Mouse (Mus musculus): ENCODE results near the gene Sostdc1. TPM values are rescaled to one million over a fixed set of nuclear protein-coding genes. Genes with fewer than 3 reads are reported as not detected.

The Sostdc1 gene
- total RNA-seq (2015; ENCODE audit: low replicate concordance): not detected in 2 replicates
- total RNA-seq (2017; ENCODE audit: low replicate concordance): not detected in 2 replicates

DNA sequence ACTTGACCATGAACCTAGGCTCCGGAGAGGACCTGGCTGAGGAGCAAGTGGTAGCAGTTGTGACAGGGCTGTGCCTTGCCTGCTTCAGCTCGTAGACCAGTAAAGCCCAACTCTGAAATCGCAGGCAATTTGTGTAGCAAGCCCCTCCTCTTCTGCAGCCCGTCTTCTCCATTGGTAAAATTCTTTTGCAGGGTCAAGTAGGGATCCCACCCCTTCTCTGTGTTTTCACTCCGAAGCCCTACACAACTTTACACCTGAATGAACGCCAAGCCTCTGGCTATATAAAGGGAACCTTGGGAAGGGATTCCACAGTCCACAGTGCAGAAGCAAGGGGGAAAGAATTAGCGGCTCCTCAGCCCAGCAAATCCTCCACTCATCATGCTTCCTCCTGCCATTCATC lies at the start of gene Sostdc1:
Sostdc1 (plus strand) TSS at position 224 of the 400 bp plus-strand sequence.
- ATAC-seq (replicated peaks; ENCODE audit: low FRiP score, poor library complexity, severe bottlenecking): no peak

DNA sequence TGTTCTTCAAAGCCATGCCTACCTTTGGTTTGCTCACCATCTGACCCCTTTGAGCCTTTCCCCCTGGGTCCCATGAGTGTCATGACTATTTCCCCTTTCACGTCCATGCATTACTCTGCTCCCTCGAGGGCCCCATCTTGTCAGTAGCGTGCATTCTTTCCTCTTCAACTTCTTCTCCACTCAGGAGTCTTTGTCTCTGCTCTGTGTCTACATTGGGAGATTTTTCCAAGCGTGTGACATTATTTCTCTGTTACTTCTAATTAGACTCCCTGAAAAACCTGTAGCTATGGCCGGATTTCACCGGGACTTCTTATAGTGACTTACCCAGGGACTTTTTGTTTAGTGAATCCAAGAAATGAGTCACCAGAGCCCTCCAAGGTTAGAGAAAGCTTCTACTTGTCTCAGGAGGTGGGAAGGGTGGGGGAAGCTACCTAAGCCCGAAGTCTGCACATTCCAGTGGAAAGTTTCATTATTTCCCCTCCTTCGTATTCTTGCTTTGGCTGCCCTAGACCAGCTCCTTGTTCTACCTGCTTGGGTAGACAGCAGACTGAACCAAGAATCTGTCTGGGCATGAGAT lies 46.2 kb upstream of the Sostdc1 start:
- ATAC-seq (replicated peaks; ENCODE audit: low FRiP score, poor library complexity, severe bottlenecking): no peak

DNA sequence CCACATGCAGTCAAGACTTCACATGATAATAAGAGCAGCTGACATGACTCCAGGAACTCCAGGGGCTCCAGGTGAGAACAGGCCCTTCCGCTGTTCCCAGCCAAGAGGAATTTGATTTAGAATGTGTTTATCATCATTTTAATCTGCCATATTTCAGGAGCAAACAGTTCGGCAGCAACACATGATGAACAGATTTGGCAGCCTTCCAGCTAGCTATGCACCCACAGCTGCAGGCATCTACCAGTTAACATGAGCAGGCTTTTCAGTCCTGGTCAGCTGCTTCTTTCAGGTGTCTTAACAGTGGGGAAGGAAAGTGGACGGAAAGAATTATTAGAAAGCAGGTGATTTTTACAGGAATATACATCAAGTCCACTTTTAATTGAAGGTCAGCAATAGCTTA lies 39.1 kb upstream of the Sostdc1 start:
- ATAC-seq (replicated peaks; ENCODE audit: low FRiP score, poor library complexity, severe bottlenecking): no peak

DNA sequence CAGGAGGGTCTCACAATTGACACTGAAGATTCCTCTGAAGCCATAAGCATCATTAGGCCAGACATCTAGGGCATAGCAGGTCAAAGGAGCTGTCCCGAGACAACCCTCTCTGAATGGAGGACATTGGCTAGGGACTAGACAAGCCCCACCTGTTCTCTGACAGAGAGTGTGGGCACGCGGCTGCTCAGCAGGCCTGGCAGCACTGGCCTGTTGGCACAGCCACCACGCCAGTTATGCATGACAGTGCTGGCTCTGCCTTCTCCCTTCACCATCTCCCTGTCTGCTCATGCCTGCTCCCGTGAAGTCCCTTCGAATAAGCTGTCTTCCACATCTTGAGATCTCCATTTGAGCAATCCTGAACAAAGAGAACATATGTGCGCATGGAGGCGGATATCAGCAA lies 24.3 kb upstream of the Sostdc1 start:
- ATAC-seq (replicated peaks; ENCODE audit: low FRiP score, poor library complexity, severe bottlenecking): no peak

DNA sequence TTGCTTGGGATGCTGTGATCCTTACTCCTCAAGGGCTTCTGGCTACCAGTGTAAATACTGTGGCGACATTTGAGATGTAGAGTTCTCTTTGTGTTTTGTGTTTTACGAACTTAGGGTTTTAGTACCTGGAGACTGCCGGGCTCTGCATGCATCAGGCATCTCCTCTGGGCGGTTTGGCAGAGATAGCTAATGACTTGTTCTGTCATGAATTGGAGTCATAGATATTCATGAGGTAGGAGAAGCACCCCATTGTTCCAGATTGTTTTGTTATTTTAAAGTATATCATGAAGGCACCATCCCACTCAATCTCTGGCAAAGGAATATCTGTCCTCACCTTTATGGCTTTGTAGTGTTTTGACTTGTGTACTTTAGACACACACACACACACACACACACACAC lies 23.5 kb upstream of the Sostdc1 start:
- no peak for ATAC-seq (replicated peaks; ENCODE audit: low FRiP score, poor library complexity, severe bottlenecking)

DNA sequence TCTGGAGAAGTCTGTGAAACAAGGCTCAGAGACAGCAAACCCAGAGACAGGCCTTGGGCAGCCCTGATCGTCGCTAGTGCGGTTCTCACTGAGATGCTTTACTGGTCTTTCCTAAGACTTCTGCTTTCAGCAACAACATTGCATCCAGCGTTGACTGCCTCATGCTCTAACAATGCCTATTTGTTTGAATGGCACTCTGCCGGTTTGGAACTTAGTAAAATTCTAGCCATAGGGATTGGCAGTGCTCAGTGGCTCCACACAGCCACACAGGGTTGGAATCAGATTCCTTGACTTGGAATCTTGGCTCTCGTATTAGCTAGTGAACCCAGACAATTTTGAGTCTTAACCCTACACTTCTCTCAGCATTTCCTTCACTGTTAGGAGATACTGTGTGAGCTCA lies 22.6 kb upstream of the Sostdc1 start:
- ATAC-seq (replicated peaks; ENCODE audit: low FRiP score, poor library complexity, severe bottlenecking): no peak

DNA sequence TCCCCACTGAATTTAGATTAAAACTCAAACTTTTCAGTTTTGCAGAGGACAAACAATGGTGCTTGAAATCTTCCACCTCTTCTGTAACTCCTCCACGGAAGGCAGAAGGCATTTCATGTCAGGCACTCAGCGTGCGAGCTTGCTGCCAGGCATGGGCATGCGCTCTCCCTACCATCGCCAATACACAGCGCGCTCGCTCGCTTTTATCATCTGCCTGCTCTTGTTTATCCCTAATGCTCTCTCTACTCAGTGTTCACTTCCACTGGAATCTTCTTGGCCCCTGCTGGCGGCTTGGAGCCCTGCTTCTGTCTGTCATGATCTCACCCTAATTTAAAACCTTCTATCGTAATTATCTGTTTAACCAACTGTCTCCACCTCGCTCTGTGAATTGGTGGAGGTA lies 11.6 kb upstream of the Sostdc1 start:
- no peak for ATAC-seq (replicated peaks; ENCODE audit: low FRiP score, poor library complexity, severe bottlenecking)

DNA sequence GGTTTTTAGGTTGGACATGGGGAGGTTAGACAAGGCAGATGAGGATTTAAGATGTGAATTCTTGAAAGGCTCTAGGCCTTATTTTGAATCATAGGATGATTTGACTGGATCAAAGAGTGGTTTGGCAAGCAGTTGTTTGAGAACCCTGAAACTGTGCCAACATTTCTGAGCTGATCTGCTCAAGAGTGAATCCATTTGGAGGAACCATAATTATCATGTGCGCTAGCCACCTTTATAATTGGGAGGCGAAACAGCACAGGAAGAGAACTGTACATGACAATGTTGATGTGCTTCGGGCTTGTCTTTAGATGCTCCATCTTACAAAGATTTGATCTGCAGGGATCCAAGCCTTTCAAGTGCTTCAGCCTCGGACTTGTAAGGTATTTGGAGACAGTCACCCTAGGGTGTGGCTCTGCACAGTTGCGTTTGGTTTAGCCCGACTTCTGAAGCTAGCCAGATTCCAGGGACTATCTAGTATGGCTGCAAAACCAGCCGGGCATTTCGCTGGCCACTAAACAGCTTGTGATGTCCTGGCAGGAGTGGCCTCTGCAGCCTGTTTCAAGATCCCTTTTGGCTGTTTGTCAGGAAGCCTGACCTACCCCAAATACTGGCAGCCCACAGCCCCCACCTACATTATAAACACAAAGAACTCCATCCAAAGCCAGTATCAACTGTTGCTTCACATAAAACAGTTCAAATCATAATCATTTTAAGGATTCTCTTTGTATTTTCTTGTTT lies 10.9 kb upstream of the Sostdc1 start:
- ATAC-seq (replicated peaks; ENCODE audit: low FRiP score, poor library complexity, severe bottlenecking): no peak

DNA sequence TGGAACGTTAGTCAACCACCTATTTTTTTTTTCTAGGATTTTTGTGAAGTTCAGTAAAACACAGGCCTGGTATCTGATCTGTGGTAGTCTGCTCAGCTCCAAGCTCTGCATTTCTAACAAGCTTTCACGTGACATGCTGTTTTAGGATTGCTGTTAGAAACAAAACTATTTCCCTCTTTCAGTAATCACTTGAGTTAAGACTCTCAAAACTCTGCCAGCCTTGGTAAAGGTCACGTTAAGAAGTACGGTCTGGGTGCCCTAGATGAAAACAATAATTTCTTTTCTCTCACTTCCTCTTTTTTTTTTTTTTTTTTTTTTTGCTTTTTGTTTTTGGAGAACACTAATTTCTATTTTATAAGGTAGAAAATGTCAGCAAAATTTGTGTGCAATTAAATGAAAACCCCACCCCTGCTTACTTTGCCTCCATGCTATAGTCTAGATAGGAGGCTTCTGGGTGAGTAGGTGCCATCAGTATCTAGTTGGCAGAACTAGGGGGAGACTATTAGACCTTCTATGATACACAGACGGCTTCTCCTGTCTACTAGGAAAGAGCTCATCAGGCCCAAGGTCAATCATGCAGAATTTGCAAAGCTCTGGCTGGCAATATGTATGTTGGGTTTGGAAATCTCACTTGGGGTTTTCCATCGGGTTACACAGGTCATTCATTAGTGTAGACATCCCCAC lies 5.1 kb upstream of the Sostdc1 start:
- ATAC-seq (replicated peaks; ENCODE audit: low FRiP score, poor library complexity, severe bottlenecking): no peak

DNA sequence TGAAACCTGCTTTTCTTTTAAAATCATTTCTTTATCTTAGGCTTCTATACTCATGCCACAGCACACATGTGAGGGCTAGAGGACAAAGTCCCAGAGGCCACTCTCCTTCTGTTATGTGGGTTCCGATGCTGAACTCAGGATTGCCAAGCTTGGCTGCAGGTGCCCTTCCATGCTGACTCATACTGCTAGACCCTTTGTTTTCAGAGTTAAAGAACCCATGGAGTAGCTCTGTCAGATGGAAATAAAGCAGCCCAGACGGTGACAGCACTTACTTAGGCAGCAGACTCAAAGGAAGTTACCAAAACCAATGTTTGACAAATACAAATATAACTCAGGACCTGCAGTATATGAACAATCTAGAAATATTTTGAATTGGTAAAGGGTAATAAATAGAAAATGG lies 924 bp upstream of the Sostdc1 start:
- ATAC-seq (replicated peaks; ENCODE audit: low FRiP score, poor library complexity, severe bottlenecking): no peak

DNA sequence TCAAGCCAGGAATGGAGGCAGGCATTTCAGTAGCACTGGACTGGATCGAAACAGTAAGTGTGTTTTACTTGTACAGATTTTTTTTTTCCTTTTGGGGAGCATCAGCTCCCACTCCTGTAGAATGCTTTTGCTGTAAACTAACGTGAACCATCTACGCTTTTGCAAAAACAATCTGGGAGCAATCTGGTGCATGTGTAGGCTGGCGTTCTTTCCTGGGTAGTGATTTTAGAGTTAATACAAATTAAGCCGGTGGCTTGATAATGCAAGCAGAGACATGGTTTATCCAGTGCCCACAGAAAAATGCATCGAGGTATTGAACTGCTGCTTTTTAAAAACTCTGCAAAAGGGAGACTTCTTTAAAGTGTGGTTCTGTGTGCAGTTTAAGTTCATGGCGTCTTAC lies 507 bp downstream of the Sostdc1 start:
- ATAC-seq (replicated peaks; ENCODE audit: low FRiP score, poor library complexity, severe bottlenecking): no peak

DNA sequence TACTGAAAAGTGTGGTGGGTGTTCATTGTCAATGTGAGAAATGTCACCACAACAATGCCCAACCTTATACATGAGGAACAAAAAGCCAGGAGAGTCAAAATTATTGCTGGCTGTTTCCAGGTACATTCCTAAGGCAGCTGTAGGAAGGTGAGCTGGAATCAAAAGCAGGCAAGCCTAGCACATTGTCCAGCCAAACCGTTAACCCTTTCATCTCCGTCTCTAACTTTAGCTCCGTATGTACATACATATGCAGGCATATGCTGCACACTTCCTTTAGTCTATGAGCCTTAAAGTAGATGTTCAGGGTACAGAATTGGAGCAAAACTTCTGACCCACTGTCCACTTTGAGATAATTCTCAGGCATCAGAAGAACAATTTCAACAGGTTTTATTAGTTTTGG lies 1.6 kb downstream of the Sostdc1 start:
- ATAC-seq (replicated peaks; ENCODE audit: low FRiP score, poor library complexity, severe bottlenecking): no peak

DNA sequence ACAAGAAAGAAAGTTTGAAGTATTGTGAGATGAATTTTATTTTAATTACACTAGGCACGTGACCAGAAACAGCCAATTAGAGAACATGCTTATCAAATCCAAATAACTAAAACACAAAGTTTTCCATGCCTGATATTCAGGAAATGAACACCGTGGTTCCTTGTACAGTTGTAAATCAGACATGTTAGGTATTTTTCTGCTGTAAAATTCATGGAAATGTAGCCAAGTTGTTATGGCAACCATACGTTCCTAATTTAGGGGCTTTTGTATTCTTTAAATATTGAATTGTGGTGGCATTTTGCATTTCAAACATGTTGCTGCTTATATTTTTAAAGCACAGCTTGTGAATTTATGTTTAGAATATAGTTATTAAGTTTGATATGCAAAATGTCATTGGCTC lies 2.1 kb downstream of the Sostdc1 start:
- ATAC-seq (replicated peaks; ENCODE audit: low FRiP score, poor library complexity, severe bottlenecking): no peak

DNA sequence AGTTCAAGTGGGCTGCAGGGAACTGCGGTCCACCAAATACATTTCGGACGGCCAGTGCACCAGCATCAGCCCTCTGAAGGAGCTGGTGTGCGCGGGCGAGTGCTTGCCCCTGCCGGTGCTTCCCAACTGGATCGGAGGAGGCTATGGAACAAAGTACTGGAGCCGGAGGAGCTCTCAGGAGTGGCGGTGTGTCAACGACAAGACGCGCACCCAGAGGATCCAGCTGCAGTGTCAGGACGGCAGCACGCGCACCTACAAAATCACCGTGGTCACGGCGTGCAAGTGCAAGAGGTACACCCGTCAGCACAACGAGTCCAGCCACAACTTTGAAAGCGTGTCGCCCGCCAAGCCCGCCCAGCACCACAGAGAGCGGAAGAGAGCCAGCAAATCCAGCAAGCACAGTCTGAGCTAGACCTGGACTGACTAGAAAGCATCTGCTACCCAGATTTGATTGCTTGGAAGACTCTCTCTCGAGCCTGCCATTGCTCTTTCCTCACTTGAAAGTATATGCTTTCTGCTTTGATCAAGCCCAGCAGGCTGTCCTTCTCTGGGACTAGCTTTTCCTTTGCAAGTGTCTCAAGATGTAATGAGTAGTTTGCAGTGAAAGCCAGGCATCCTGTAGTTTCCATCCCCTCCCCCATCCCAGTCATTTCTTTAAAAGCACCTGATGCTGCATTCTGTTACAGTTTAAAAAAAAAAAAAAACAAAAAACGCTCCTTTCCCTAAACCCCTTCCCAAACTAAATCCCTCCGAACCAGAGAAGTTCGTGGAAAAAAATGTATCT lies 3.3 kb downstream of the Sostdc1 start:
- ATAC-seq (replicated peaks; ENCODE audit: low FRiP score, poor library complexity, severe bottlenecking): no peak

DNA sequence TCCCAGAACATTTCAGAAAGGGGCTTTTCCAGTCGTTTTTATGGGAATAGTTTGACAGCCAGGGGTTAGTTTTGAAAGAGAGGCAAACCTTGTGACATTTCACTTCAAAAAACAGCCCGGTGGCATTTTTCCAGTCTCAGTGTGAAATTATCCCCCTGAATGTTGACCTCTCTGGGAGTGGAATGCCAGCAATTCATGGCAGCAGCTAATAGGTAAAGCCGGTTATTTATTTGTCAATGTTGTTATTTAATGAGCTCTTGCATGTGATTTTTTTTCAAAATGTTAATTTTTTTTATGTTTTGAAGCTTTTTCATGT lies 3.8 kb downstream of the Sostdc1 start:
- ATAC-seq (replicated peaks; ENCODE audit: low FRiP score, poor library complexity, severe bottlenecking): no peak

DNA sequence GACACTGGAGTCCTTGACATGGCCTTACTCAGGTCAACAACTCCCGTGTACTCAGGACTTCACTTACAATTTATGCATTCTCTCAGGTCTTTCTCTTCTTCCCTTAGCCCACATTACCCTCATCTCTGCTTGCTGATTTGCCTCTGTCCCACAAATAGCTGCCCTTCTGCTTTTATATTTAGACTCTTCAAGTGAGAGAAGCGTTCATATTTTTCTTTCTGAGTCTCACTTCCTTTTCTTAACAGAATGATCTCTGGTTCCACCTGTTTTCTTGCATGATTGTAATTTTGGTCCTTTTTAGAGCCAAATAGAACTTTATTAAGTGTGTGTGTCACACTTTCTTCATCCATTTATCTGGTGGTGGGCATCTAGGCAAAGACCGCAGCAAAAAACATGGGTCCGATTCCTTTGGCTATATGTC lies 12.2 kb downstream of the Sostdc1 start:
- no peak for ATAC-seq (replicated peaks; ENCODE audit: low FRiP score, poor library complexity, severe bottlenecking)

DNA sequence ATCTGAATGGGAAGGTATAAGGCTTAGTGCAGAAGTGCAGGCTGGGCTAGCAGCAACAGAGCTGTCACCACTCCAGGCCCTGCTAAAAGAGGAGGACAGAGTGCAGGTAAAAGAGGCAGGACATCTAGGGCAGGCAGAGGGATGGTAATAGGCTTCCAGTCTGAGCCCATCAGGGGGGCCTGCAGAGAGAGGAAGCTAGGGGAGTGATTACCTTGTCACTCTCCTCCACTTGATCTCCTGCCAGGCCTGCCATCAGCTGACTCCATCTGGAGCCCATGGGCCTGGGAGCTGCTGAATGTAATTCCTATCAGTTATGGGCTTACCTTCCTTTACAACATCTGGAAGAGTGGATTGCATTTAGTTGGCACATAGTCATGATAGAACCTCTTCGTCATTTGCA lies 18.7 kb downstream of the Sostdc1 start:
- no peak for ATAC-seq (replicated peaks; ENCODE audit: low FRiP score, poor library complexity, severe bottlenecking)

DNA sequence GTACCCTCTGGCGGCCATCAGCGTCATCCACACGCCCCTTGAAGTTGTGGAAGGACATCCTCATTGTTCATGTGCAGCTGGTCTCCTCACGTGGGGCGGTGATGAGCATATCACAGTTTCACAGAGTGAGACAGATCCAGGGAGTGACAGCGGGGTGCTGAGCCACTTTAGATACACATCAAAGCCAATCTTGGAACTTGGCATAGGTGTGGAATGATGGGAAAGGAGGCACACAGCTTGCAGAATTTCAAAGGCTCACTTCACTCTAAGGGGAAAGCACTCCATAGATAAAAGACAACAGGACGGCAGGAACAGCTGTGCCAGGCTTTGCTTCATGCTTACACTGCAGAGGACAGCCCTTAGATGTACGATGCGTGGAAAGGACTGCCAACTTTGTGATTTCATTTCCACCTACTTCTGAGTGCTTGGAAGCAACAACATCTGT lies 19.9 kb downstream of the Sostdc1 start:
- ATAC-seq (replicated peaks; ENCODE audit: low FRiP score, poor library complexity, severe bottlenecking): no peak

DNA sequence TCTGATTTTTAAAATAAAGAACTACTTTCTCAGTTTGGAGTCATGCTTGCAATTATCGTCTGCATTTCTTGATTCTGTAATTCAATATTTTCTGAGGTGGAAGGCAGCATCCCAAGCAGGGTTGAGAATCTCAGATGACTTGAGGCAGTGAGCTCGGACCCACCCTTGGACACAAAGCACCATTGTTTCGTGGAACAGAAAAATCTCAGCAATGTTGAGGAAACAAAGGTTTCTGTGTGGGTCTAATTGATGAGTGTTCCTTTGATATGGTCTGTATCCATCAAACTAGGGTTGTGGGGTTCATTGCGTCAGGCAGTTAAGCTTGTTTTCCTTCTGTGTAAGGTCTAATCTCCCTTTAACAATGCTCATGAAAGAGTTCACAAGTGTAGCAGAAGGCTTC lies 30.2 kb downstream of the Sostdc1 start:
- no peak for ATAC-seq (replicated peaks; ENCODE audit: low FRiP score, poor library complexity, severe bottlenecking)

DNA sequence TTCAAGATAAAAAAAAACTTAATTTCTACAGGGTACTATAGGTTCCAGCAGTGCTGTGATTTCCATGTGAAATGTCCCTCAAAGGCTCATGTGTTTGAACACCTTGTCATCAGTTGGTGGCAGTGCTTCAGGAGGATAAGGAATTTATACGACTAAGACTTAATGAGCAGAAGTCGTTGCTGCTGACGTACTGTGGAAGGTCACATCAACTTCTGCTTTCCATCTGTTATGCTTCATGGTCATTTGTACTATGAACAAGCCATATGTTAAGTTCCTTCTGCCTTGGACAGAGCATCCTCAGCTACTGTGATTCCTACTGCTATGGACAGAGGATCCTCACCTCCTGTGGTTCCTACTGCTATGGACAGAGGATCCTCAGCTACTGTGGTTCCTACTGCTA lies 46.1 kb downstream of the Sostdc1 start:
- ATAC-seq (replicated peaks; ENCODE audit: low FRiP score, poor library complexity, severe bottlenecking): no peak

DNA sequence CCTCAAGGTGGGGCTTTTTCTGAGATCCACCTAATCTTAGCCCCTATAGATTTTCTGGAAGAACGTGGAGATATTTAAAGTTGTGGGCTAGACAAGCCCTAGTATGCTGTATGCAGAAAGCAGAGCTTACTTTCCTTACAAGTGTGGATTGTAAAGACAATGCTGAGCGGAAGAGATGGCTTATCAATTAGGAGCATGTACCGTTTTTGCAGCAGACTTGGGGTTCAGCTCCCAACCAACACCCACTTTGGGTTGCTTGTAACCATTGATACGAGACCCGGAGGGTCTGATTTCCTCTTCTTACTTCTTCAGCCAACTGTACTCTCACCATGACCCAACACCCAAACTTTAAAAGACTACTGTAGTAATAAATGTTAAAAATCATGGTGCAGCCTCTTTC lies 46.8 kb downstream of the Sostdc1 start:
- no peak for ATAC-seq (replicated peaks; ENCODE audit: low FRiP score, poor library complexity, severe bottlenecking)

All from erythroblast, adult 5-6 weeks (primary cell).